8 mouse cellular contexts compared by ENCODE assay signal in the genomic region with DNA sequence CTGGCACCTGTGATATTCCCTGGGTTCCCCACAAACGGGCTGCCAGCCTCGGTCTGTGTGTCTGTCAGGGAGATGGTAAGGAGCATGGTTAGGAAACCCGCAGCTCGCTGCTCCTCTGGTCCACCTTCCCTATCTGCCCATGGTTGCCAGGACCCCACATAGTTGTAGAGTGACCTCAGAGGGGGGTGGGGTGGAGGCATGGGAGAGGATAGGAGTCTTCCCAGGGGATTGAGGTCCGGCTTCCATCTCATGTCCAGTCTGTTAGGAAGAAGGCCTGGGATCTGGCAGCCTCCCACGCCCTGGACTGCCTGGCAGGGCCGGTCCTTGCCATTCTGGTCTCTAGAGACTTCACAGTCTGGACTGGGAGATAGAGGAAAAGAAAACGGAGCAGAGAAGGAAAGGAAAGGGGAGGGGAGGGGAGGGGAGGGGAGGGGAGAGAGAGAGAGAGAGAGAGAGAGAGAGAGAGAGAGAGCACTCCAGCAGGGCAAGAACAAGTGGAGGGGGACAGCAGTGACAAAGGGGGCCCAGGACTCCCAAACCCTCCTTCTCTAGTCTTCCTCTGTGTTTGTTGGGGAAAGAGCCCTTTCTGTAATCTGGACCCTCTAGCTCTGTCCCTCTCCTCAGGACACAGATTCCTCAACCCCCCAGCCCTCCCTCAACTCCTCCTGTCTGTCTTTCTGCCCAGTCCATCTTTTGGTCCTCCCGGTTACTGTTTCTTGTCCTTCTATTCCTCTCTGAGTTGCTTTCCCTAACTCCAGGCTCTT. TPM values are rescaled to one million over a fixed set of nuclear protein-coding genes. Genes with fewer than 3 reads are reported as not detected.
A peak's percentile ranks its signal among the peaks of the same experiment; 100 is the strongest.
DNase-seq lines count a peak whose midpoint lies in the region; ATAC-seq and TF ChIP-seq lines count a peak whose summit lies in the region.

No protein-coding gene starts in this region.

- intact Hi-C loops in heart, adult 2 months (cut with DNase I): loop anchor here (2.0 kb wide), 1 partner anchor 21 kb away; no protein-coding TSS in a partner anchor
- intact Hi-C loops in left cerebral cortex, adult 2 months (cut with DNase I): no loop called here

- no peaks in the 10 kb centered on the region for H3K79me2 ChIP-seq in heart, adult 2 months (replicated peaks; ENCODE audit: control insufficient read depth, insufficient read depth, low read length)

- TF ChIP-seq CTCF in testis, adult 2 months (IDR thresholded peaks at IDR 0.05; ENCODE audit: control insufficient read depth, insufficient read depth, insufficient replicate concordance, low read depth, low read length): no peak
- TF ChIP-seq CTCF in heart, adult 2 months (IDR thresholded peaks at IDR 0.05): no peak
- no peak for TF ChIP-seq CTCF in left cerebral cortex, adult 2 months (IDR thresholded peaks at IDR 0.05)

- peak overlapping the region; percentile 76 for H3K27ac ChIP-seq in testis, adult 2 months (ENCODE audit: control insufficient read depth, insufficient read depth, low read depth, low read length)
- H3K27ac ChIP-seq in heart, adult 2 months: peak overlapping the region; percentile 80
- peak overlapping the region; percentile 84 for H3K27ac ChIP-seq in limb, embryonic 12.5 days
- H3K27ac ChIP-seq in left cerebral cortex, adult 2 months: no peak overlapping the region

- peak overlapping the region; percentile 87 for H3K4me2 ChIP-seq in limb, embryonic 12.5 days

- no peaks in the 10 kb centered on the region for H3K27me3 ChIP-seq in testis, adult 2 months (ENCODE audit: control insufficient read depth, insufficient read depth, low read length)
- H3K27me3 ChIP-seq in heart, adult 2 months (ENCODE audit: control insufficient read depth, insufficient read depth, low read length): no peaks in the 10 kb centered on the region
- H3K27me3 ChIP-seq in limb, embryonic 12.5 days: no peaks in the 10 kb centered on the region

- peaks cover 7% of the 10 kb centered on the region for H3K4me1 ChIP-seq in testis, adult 2 months (ENCODE audit: control insufficient read depth, insufficient read depth, low read length)
- H3K4me1 ChIP-seq in heart, adult 2 months (ENCODE audit: control insufficient read depth, insufficient read depth, low read length): peaks cover 6% of the 10 kb centered on the region
- H3K4me1 ChIP-seq in limb, embryonic 12.5 days (replicated peaks): peaks cover 29% of the 10 kb centered on the region

- ATAC-seq in limb, embryonic 12.5 days (ENCODE audit: insufficient number of reproducible peaks, insufficient read depth, low FRiP score, low TSS enrichment, low read depth): no peak
- no peak for ATAC-seq in cerebellum, adult (ENCODE audit: insufficient number of reproducible peaks, low FRiP score, low TSS enrichment)

- no peak for TF ChIP-seq EP300 in heart, adult 2 months (IDR thresholded peaks at IDR 0.05; ENCODE audit: insufficient read depth, low read depth, low read length)

- H3K36me3 ChIP-seq in testis, adult 2 months (ENCODE audit: control insufficient read depth, insufficient read depth, low read length): no peaks in the 10 kb centered on the region
- H3K36me3 ChIP-seq in heart, adult 2 months (ENCODE audit: control insufficient read depth, insufficient read depth, low read length): no peaks in the 10 kb centered on the region
- peaks cover 24% of the 10 kb centered on the region; the same call in 1 of the 2 replicates for H3K36me3 ChIP-seq in limb, embryonic 12.5 days

- WGBS in heart, adult 2 months: 15% methylated on average over 8 of the region's 9 CpGs
- 34% methylated on average over 8 of the region's 9 CpGs for WGBS in limb, embryonic 12.5 days

- peak overlapping the region; percentile 53 for H3K9ac ChIP-seq in heart, adult 2 months (ENCODE audit: low read depth, low read length)
- peak overlapping the region; percentile 75 for H3K9ac ChIP-seq in limb, embryonic 12.5 days (replicated peaks)

- no peak for TF ChIP-seq POLR2A in testis, adult 2 months (IDR thresholded peaks at IDR 0.05; ENCODE audit: control insufficient read depth, low read depth, low read length)
- 0 out of 2 replicates have a peak, but pooled peaks have one; percentile 14 for TF ChIP-seq POLR2A in heart, adult 2 months (IDR thresholded peaks at IDR 0.05; ENCODE audit: insufficient read depth, low read depth, low read length)

- H3K4me3 ChIP-seq in testis, adult 2 months (ENCODE audit: control insufficient read depth, low read depth, low read length): peak overlapping the region; percentile 68
- H3K4me3 ChIP-seq in heart, adult 2 months: peak overlapping the region; percentile 35; the same call in 1 of the 2 replicates
- H3K4me3 ChIP-seq in limb, embryonic 12.5 days (replicated peaks): peak overlapping the region; percentile 67
- no peak overlapping the region for H3K4me3 ChIP-seq in left cerebral cortex, adult 2 months

- H3K9me3 ChIP-seq in limb, embryonic 12.5 days: no peaks in the 10 kb centered on the region

- DNase-seq in testis, postnatal 14 days (ENCODE audit: low spot score): no peak
- DNase-seq in heart, adult 2 months: peak; percentile 56 to 61
- DNase-seq in neural tube, embryonic 10.5 days (ENCODE audit: extremely low spot score, low spot score): peak; percentile 29
- no peak for DNase-seq in thymus, postnatal 25 days
- no peak for DNase-seq in left cerebral cortex, adult 2 months (ENCODE audit: extremely low spot score in 1 of 2, low spot score in 2 of 2)

RNA-seq across cellular contexts. Expression of a gene that starts 0.9 kb away (rescaled TPM):
- 20.8 and 23.7 TPM in 2 replicates for polyA plus RNA-seq in testis, adult 2 months (2012; rRNA removed)
- 10 to 100 TPM; 75.0 to 82.4 TPM for total RNA-seq in heart, adult 2 months (2021)
- polyA plus RNA-seq in heart, adult 2 months (2012; rRNA removed): 51.8 and 73.7 TPM in 2 replicates
- polyA plus RNA-seq in limb, embryonic 12.5 days (2016; fragmentation: Nextera tagmentation; extraction: Ambion mirVana): 56.3 and 57.2 TPM in 2 replicates
- 10 to 100 TPM; 33.2 to 40.5 TPM for total RNA-seq in left cerebral cortex, adult 2 months (2021)

RNA-seq across cellular contexts. Expression of a gene that starts 29.1 kb away (rescaled TPM):
- polyA plus RNA-seq in testis, adult 2 months (2012; rRNA removed): 1.7 and 1.9 TPM in 2 replicates
- 1 to 10 TPM; 5.7 to 5.9 TPM for total RNA-seq in heart, adult 2 months (2021)
- 5.4 and 10.1 TPM in 2 replicates for polyA plus RNA-seq in heart, adult 2 months (2012; rRNA removed)
- 1.2 and 2.1 TPM in 2 replicates for polyA plus RNA-seq in limb, embryonic 12.5 days (2016; fragmentation: Nextera tagmentation; extraction: Ambion mirVana)
- total RNA-seq in left cerebral cortex, adult 2 months (2021): 1 to 10 TPM; 3.2 to 4.2 TPM

RNA-seq across cellular contexts. Expression of a gene that starts 33.1 kb away (rescaled TPM):
- 79.0 and 82.5 TPM in 2 replicates for polyA plus RNA-seq in testis, adult 2 months (2012; rRNA removed)
- total RNA-seq in heart, adult 2 months (2021): 10 to 100 TPM; 71.0 to 76.2 TPM
- polyA plus RNA-seq in heart, adult 2 months (2012; rRNA removed): 24.5 and 29.4 TPM in 2 replicates
- polyA plus RNA-seq in limb, embryonic 12.5 days (2016; fragmentation: Nextera tagmentation; extraction: Ambion mirVana): 67.6 and 75.0 TPM in 2 replicates
- 100 to 1,000 TPM in 1 of 2 experiments, 10 to 100 TPM in 1; 96.5 to 101 TPM for total RNA-seq in left cerebral cortex, adult 2 months (2021)

Comparison
In these comparisons a context has a peak if more than half of its experiments do, and no peak if none do; other contexts are left out.
1. DNase-seq: peak in heart, adult 2 months (2 of 2) and neural tube, embryonic 10.5 days (single experiment); none in testis, postnatal 14 days (single experiment), thymus, postnatal 25 days (single experiment) and left cerebral cortex, adult 2 months (0 of 2).